Mouse (Mus musculus): ENCODE data around the gene Sdhaf2. TPM values are rescaled to one million over a fixed set of nuclear protein-coding genes. Genes with fewer than 3 reads are reported as not detected.
A peak's percentile ranks its signal among the peaks of the same experiment; 100 is the strongest.

Gene Sdhaf2
- total RNA-seq, 1 experiment from 2014 or later = 63.1 TPM

- peak; percentile 59; the same call in 1 of the 2 replicates for ATAC-seq (replicated peaks; ENCODE audit: low read depth, poor library complexity, severe bottlenecking)
Measured at GRCm38 (mm10) chr19:10502571-10502970, 23.4 kb downstream of the Sdhaf2 start.

- ATAC-seq (replicated peaks; ENCODE audit: low read depth, poor library complexity, severe bottlenecking) = no peak
Measured at GRCm38 (mm10) chr19:10500581-10500980, 25.4 kb downstream of the Sdhaf2 start.

GRCm38 (mm10) chr19:10497512-10498160 lies 28.3 kb downstream of the Sdhaf2 start:
- peak; percentile 92 for ATAC-seq (replicated peaks; ENCODE audit: low read depth, poor library complexity, severe bottlenecking)

GRCm38 (mm10) chr19:10496976-10497375 lies 29.0 kb downstream of the Sdhaf2 start:
- ATAC-seq (replicated peaks; ENCODE audit: low read depth, poor library complexity, severe bottlenecking) = no peak

GRCm38 (mm10) chr19:10495670-10496069 lies 30.3 kb downstream of the Sdhaf2 start:
- ATAC-seq (replicated peaks; ENCODE audit: low read depth, poor library complexity, severe bottlenecking) = no peak

GRCm38 (mm10) chr19:10486264-10486738 lies 39.6 kb downstream of the Sdhaf2 start:
- peak; percentile 89 for ATAC-seq (replicated peaks; ENCODE audit: low read depth, poor library complexity, severe bottlenecking)

GRCm38 (mm10) chr19:10482703-10483102 lies 43.2 kb downstream of the Sdhaf2 start, which contains the start of gene Ppp1r32:
Ppp1r32 (minus strand) TSS chr19:10482928.
- ATAC-seq (replicated peaks; ENCODE audit: low read depth, poor library complexity, severe bottlenecking) = no peak

- no peak for ATAC-seq (replicated peaks; ENCODE audit: low read depth, poor library complexity, severe bottlenecking)
Measured at GRCm38 (mm10) chr19:10479541-10479940, 46.4 kb downstream of the Sdhaf2 start.

GRCm38 (mm10) chr19:10473779-10474178 lies 52.2 kb downstream of the Sdhaf2 start:
- ATAC-seq (replicated peaks; ENCODE audit: low read depth, poor library complexity, severe bottlenecking) = no peak

- no peak for ATAC-seq (replicated peaks; ENCODE audit: low read depth, poor library complexity, severe bottlenecking)
Measured at GRCm38 (mm10) chr19:10472958-10473357, 53.0 kb downstream of the Sdhaf2 start.

GRCm38 (mm10) chr19:10469171-10469658 lies 56.7 kb downstream of the Sdhaf2 start:
- no peak for ATAC-seq (replicated peaks; ENCODE audit: low read depth, poor library complexity, severe bottlenecking)

GRCm38 (mm10) chr19:10464427-10464826 lies 61.5 kb downstream of the Sdhaf2 start:
- ATAC-seq (replicated peaks; ENCODE audit: low read depth, poor library complexity, severe bottlenecking) = no peak

GRCm38 (mm10) chr19:10461584-10461983 lies 64.4 kb downstream of the Sdhaf2 start:
- ATAC-seq (replicated peaks; ENCODE audit: low read depth, poor library complexity, severe bottlenecking) = no peak

GRCm38 (mm10) chr19:10459907-10460306 lies 66.0 kb downstream of the Sdhaf2 start:
- ATAC-seq (replicated peaks; ENCODE audit: low read depth, poor library complexity, severe bottlenecking) = no peak

GRCm38 (mm10) chr19:10458096-10458495 lies 67.8 kb downstream of the Sdhaf2 start:
- ATAC-seq (replicated peaks; ENCODE audit: low read depth, poor library complexity, severe bottlenecking) = no peak; the same call in 1 of the 2 replicates

GRCm38 (mm10) chr19:10457484-10457800 lies 68.5 kb downstream of the Sdhaf2 start:
- ATAC-seq (replicated peaks; ENCODE audit: low read depth, poor library complexity, severe bottlenecking) = 0 out of 2 replicates have a peak, but pooled peaks have one; percentile 10

GRCm38 (mm10) chr19:10456752-10457483 lies 69.0 kb downstream of the Sdhaf2 start, which contains the start of gene Lrrc10b:
Lrrc10b (minus strand) TSS chr19:10457473.
- ATAC-seq (replicated peaks; ENCODE audit: low read depth, poor library complexity, severe bottlenecking) = peak; percentile 63

- ATAC-seq (replicated peaks; ENCODE audit: low read depth, poor library complexity, severe bottlenecking) = no peak
Measured at GRCm38 (mm10) chr19:10455437-10455806, 70.5 kb downstream of the Sdhaf2 start.

- no peak for ATAC-seq (replicated peaks; ENCODE audit: low read depth, poor library complexity, severe bottlenecking)
Measured at GRCm38 (mm10) chr19:10454718-10455436, 71.1 kb downstream of the Sdhaf2 start.

Data from common myeloid progenitor, adult 5-6 weeks (primary cell).